Mouse (Mus musculus) testis, adult 2 months (tissue): Measurements from ENCODE around the gene 4931428L18Rik.

Experiments
- CTCF ChIP-seq: fragments of 200-500 bp; IDR thresholded peaks from 2 replicates; pipeline ENCODE4 v1.5.1; 2012; ENCODE audit warnings: low read depth, mild to moderate bottlenecking, inconsistent platforms, low read length, moderate library complexity; ENCODE audit not compliant: control insufficient read depth, insufficient read depth, insufficient replicate concordance
- POLR2A ChIP-seq: fragments of 200-500 bp; IDR thresholded peaks from 2 replicates; pipeline ENCODE4 v1.6.1; 2012; ENCODE audit warnings: low read depth, mild to moderate bottlenecking, inconsistent platforms, low read length, moderate library complexity; ENCODE audit not compliant: control insufficient read depth

DNA sequence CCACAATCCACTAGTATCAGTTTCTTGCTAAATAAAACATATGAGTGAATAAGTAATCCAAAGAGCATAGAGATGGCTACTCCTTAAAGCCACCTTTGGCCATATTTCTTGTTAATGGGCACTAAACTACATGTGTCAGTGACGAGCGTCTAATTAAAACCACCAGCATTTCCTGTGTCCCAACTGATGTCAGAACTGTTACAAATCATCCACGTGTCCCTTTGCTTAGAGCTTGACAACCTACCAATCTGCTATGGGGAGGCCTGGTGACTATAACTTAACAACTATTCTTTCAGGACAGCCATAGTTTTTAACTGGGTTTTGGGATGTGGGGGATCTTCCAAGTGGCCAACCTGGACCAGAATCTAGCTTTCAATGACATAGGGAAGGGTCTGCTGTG lies 164.3 kb downstream of the 4931428L18Rik start:
- no peak for TF ChIP-seq CTCF
- no peak for TF ChIP-seq POLR2A
